Mouse (Mus musculus) heart, embryonic 14.5 days (tissue): ENCODE results near the gene Ivns1abp. TPM values are rescaled to one million over a fixed set of nuclear protein-coding genes. Genes with fewer than 3 reads are reported as not detected.
A peak's percentile ranks its signal among the peaks of the same experiment; 100 is the strongest.

Source experiments
- ATAC-seq: fragments of 200-750 bp; cut with Nextera tagmentation; 2 replicates; pipeline ENCODE4 v1.8.0; 2017; ENCODE audit warnings: low read depth, moderate TSS enrichment; ENCODE audit not compliant: insufficient number of reproducible peaks, insufficient read depth, low FRiP score
- H3K27ac ChIP-seq, 2 experiments: fragments of 200-500 bp in 1 of 2; fragments of 300-500 bp in 1 of 2; sonication (generic) in 1 of 2; replicated peaks in 1 of 2; 2 replicates each; pipeline ENCODE4 v1.5.1; 2012 to 2014; ENCODE audit warnings: low read depth in 2 of 2, low read length in 2 of 2, control low read depth in 1 of 2, mild to moderate bottlenecking in 1 of 2, mixed read lengths in 1 of 2; ENCODE audit not compliant: control insufficient read depth in 1 of 2, insufficient read depth in 1 of 2
- H3K27me3 ChIP-seq: fragments of 300-500 bp; sonication (generic); 2 replicates; pipeline ENCODE4 v1.6.1; 2014; ENCODE audit warnings: mild to moderate bottlenecking, low read length, control low read depth; ENCODE audit not compliant: control insufficient read depth, insufficient read depth
- H3K36me3 ChIP-seq: fragments of 300-500 bp; sonication (generic); 2 replicates; pipeline ENCODE4 v1.6.1; 2014; ENCODE audit warnings: mild to moderate bottlenecking, control low read depth, low read length, mixed read lengths; ENCODE audit not compliant: control insufficient read depth, insufficient read depth
- H3K4me1 ChIP-seq, 2 experiments: fragments of 200-500 bp in 1 of 2; fragments of 300-500 bp in 1 of 2; sonication (generic) in 1 of 2; 2 replicates each; pipeline ENCODE4 v1.6.1; 2012 to 2014; ENCODE audit warnings: low read length in 2 of 2, control low read depth in 1 of 2, mixed read lengths in 1 of 2; ENCODE audit not compliant: control insufficient read depth in 2 of 2, insufficient read depth in 2 of 2
- H3K4me2 ChIP-seq: fragments of 300-500 bp; sonication (generic); 2 replicates; pipeline ENCODE4 v1.6.1; 2014; ENCODE audit warnings: mild to moderate bottlenecking, low read length
- H3K4me3 ChIP-seq, 2 experiments: fragments of 200-500 bp in 1 of 2; fragments of 300-500 bp in 1 of 2; sonication (generic) in 1 of 2; 2 replicates each; pipeline ENCODE4 v1.5.1; 2012 to 2014; ENCODE audit warnings: low read length in 2 of 2, mild to moderate bottlenecking in 2 of 2, control low read depth in 1 of 2, low read depth in 1 of 2, moderate library complexity in 1 of 2; ENCODE audit not compliant: control insufficient read depth in 1 of 2, insufficient read depth in 1 of 2
- H3K9ac ChIP-seq: fragments of 300-500 bp; sonication (generic); 2 replicates; pipeline ENCODE4 v1.6.1; 2014; ENCODE audit warnings: mild to moderate bottlenecking, low read length
- H3K9me3 ChIP-seq: fragments of 300-500 bp; sonication (generic); 2 replicates; pipeline ENCODE4 v1.6.1; 2016; ENCODE audit warnings: low read length, control low read depth; ENCODE audit not compliant: control insufficient read depth
- WGBS: fragments of 180-500 bp; shearing (Covaris S2); extraction: QIAGEN DNeasy Blood & Tissue Kit; methylation state at CpG from one replicate; pipeline ENCODE4 v1.1.7; 2014; 5-methylcytosine and 5-hydroxymethylcytosine counted together
- polyA plus RNA-seq: library from polyadenylated mRNA; unstranded; fragments of >200 nt; fragmentation: Nextera tagmentation; extraction: Ambion mirVana; gene quantifications from 2 replicates; pipeline ENCODE4 v1.2.1, GENCODE M21; 2014

The Ivns1abp gene
- polyA plus RNA-seq, 1 experiment from 2014 or later = 305 TPM

- no peak overlapping the region for H3K9ac ChIP-seq
- no peak overlapping the region for H3K4me3 ChIP-seq
- H3K27me3 ChIP-seq = no peaks in the 10 kb centered on the region
- 74% methylated on average over 3 of the region's 3 CpGs for WGBS
- no peak overlapping the region for H3K27ac ChIP-seq
- peaks cover 54% of the 10 kb centered on the region for H3K36me3 ChIP-seq
- no peaks in the 10 kb centered on the region for H3K9me3 ChIP-seq
- H3K4me2 ChIP-seq = no peak overlapping the region
- no peak for ATAC-seq
- H3K4me1 ChIP-seq = peaks cover 2 to 3% of the 10 kb centered on the region in 2 experiments; a peak in 3 of 4 replicates
Measured at GRCm38 (mm10) chr1:151370573-151370972, 26.3 kb downstream of the Ivns1abp start.

DNA sequence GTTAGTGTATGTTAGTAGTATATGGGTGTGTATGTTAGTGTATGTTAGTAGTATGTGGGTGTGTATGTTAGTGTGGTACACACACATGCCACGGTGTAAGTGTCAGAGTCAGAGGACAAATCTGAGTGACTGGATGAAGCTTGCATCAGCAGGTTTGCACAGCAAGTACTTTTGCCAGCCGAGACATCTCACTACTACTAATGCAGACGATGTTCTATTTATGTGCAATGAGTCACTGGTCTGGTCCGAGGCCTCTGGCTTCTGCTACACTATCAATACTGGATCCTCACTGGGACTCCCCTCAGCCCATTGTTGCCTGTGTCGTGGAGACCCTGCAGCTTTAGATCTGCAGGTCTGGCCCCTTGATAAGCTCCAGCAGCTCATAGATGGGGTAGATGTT is 27.3 kb downstream of the Ivns1abp start:
- Histone ChIP-seq H3K36me3 (peaks cover 48% of the 10 kb centered on the region), H3K9me3 (no peaks in the 10 kb centered on the region), H3K9ac (no peak overlapping the region), H3K27ac (peak overlapping the region; percentile 81 to 86), H3K4me1 (peaks cover 2 to 3% of the 10 kb centered on the region in 2 experiments; a peak in 3 of 4 replicates), H3K4me3 (no peak overlapping the region), H3K4me2 (no peak overlapping the region), H3K27me3 (no peaks in the 10 kb centered on the region)
- peak; percentile 72; the same call in 1 of the 2 replicates for ATAC-seq
- 20% methylated on average over 5 of the region's 5 CpGs for WGBS

DNA sequence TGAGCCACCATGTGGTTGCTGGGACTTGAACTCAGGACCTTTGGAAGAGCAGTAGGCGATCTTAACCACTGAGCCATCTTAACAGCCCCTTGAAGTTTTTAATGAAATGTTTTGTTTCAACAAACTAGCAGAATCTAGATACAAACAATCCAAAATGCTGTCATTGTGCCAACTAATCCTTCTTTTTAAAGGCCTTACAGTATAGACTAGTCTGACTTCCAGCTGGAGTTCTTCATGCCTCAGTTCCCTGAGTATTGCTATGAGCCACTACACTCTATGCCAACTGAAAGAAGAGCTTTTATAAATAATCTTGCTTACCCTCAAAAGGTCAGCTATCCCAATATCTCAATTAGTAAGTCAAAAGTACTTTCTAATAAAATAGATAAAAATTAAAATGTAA is 28.5 kb downstream of the Ivns1abp start:
- 96% methylated on average over 1 of the region's 1 CpGs for WGBS
- H3K4me2 ChIP-seq = no peak overlapping the region
- no peaks in the 10 kb centered on the region for H3K9me3 ChIP-seq
- no peak for ATAC-seq
- H3K9ac ChIP-seq = no peak overlapping the region
- H3K36me3 ChIP-seq = peaks cover 42% of the 10 kb centered on the region
- H3K27me3 ChIP-seq = no peaks in the 10 kb centered on the region
- peaks cover 2 to 3% of the 10 kb centered on the region in 2 experiments; a peak in 3 of 4 replicates for H3K4me1 ChIP-seq
- H3K27ac ChIP-seq = no peak overlapping the region
- no peak overlapping the region for H3K4me3 ChIP-seq

- WGBS = 86% methylated on average over 3 of the region's 3 CpGs
- no peak overlapping the region for H3K4me2 ChIP-seq
- H3K9ac ChIP-seq = no peak overlapping the region
- no peaks in the 10 kb centered on the region for H3K4me1 ChIP-seq
- H3K4me3 ChIP-seq = no peak overlapping the region
- H3K9me3 ChIP-seq = no peaks in the 10 kb centered on the region
- ATAC-seq = no peak
- peaks cover 50% of the 10 kb centered on the region for H3K36me3 ChIP-seq
- no peak overlapping the region for H3K27ac ChIP-seq
- H3K27me3 ChIP-seq = no peaks in the 10 kb centered on the region
Measured at GRCm38 (mm10) chr1:151377353-151377752, 33.1 kb downstream of the Ivns1abp start.

GRCm38 (mm10) chr1:151390029-151390428 is 45.8 kb downstream of the Ivns1abp start:
- Histone ChIP-seq H3K27me3 (no peaks in the 10 kb centered on the region), H3K27ac (no peak overlapping the region), H3K36me3 (peaks cover 37% of the 10 kb centered on the region), H3K9me3 (no peaks in the 10 kb centered on the region), H3K4me1 (no peaks in the 10 kb centered on the region), H3K4me3 (no peak overlapping the region), H3K4me2 (no peak overlapping the region), H3K9ac (no peak overlapping the region)
- WGBS = 98% methylated on average over 1 of the region's 1 CpGs
- no peak for ATAC-seq

GRCm38 (mm10) chr1:151409827-151410226 is 65.5 kb downstream of the Ivns1abp start:
- Histone ChIP-seq H3K36me3 (peaks cover 59% of the 10 kb centered on the region), H3K27ac (no peak overlapping the region), H3K4me3 (no peak overlapping the region), H3K4me1 (no peaks in the 10 kb centered on the region), H3K9ac (no peak overlapping the region), H3K27me3 (no peaks in the 10 kb centered on the region), H3K9me3 (no peaks in the 10 kb centered on the region), H3K4me2 (no peak overlapping the region)
- 80% methylated on average over 3 of the region's 3 CpGs for WGBS
- no peak for ATAC-seq

Other genes with a start within 250 kb of the Ivns1abp start
- 0.34 TPM in 1 of 2 replicates, not detected in the other for gene Gm47985, start 161.9 kb upstream of the Ivns1abp start, polyA plus RNA-seq
- not detected in 2 replicates for gene Gm8947, start 152.1 kb upstream of the Ivns1abp start, polyA plus RNA-seq
- gene Gm47995, start 146.0 kb upstream of the Ivns1abp start, polyA plus RNA-seq = not detected in 2 replicates
- not detected in 2 replicates for gene 3110040M04Rik, start 140.4 kb upstream of the Ivns1abp start, polyA plus RNA-seq
- gene Gm47996, start 134.3 kb upstream of the Ivns1abp start, polyA plus RNA-seq = not detected in 2 replicates
- gene Swt1, start 84.0 kb downstream of the Ivns1abp start, polyA plus RNA-seq = 17.4 and 19.9 TPM in 2 replicates
- gene Trmt1l, start 84.1 kb downstream of the Ivns1abp start, polyA plus RNA-seq = 39.6 and 43.2 TPM in 2 replicates
- gene Rnf2, start 156.5 kb downstream of the Ivns1abp start, polyA plus RNA-seq = 69.2 and 73.7 TPM in 2 replicates
- gene Fam129a, start 226.7 kb downstream of the Ivns1abp start, polyA plus RNA-seq = 4.4 and 5.8 TPM in 2 replicates